Mouse (Mus musculus) midbrain, embryonic 16.5 days (tissue): ENCODE data around the gene Ccdc33. TPM values are rescaled to one million over a fixed set of nuclear protein-coding genes. Genes with fewer than 3 reads are reported as not detected.
A peak's percentile ranks its signal among the peaks of the same experiment; 100 is the strongest.

ENCODE experiments used
- ATAC-seq: fragments of 200-750 bp; cut with Nextera tagmentation; 2 replicates; pipeline ENCODE4 v1.8.0; 2017; ENCODE audit warnings: moderate TSS enrichment
- H3K27ac ChIP-seq: fragments of 300-500 bp; sonication (generic); 2 replicates; pipeline ENCODE4 v1.5.1; 2014; ENCODE audit warnings: mild to moderate bottlenecking, low read length, mixed read lengths
- H3K27me3 ChIP-seq: fragments of 300-500 bp; sonication (generic); 2 replicates; pipeline ENCODE4 v1.6.1; 2014; ENCODE audit warnings: low read depth, low read length, mixed read lengths; ENCODE audit not compliant: control insufficient read depth, insufficient read depth
- H3K36me3 ChIP-seq: fragments of 300-500 bp; sonication (generic); 2 replicates; pipeline ENCODE4 v1.6.1; 2014; ENCODE audit warnings: mild to moderate bottlenecking, low read length, moderate library complexity, mixed read lengths; ENCODE audit not compliant: control insufficient read depth, insufficient read depth
- H3K4me1 ChIP-seq: fragments of 300-500 bp; sonication (generic); 2 replicates; pipeline ENCODE4 v1.6.1; 2014; ENCODE audit warnings: mild to moderate bottlenecking, low read length, mixed read lengths; ENCODE audit not compliant: control insufficient read depth, insufficient read depth
- H3K4me2 ChIP-seq: fragments of 300-500 bp; sonication (generic); 2 replicates; pipeline ENCODE4 v1.6.1; 2014; ENCODE audit warnings: mild to moderate bottlenecking, low read length, mixed read lengths
- H3K4me3 ChIP-seq: fragments of 300-500 bp; sonication (generic); 2 replicates; pipeline ENCODE4 v1.5.1; 2014; ENCODE audit warnings: low read depth, mild to moderate bottlenecking, low read length, moderate library complexity, mixed read lengths
- H3K9ac ChIP-seq: fragments of 300-500 bp; sonication (generic); 2 replicates; pipeline ENCODE4 v1.6.1; 2014; ENCODE audit warnings: low read depth, low read length, mixed read lengths
- H3K9me3 ChIP-seq: fragments of 300-500 bp; sonication (generic); replicated peaks from 2 replicates; pipeline ENCODE4 v1.6.1; 2014; ENCODE audit warnings: mild to moderate bottlenecking, low read length, mixed read lengths; ENCODE audit not compliant: control insufficient read depth, poor library complexity, severe bottlenecking
- WGBS: fragments of 180-500 bp; shearing (Covaris S2); extraction: QIAGEN DNeasy Blood & Tissue Kit; methylation state at CpG from one replicate; pipeline ENCODE4 v1.1.7; 2014; 5-methylcytosine and 5-hydroxymethylcytosine counted together
- polyA plus RNA-seq: library from polyadenylated mRNA; unstranded; fragments of >200 nt; fragmentation: Nextera tagmentation; extraction: Ambion mirVana; gene quantifications from 2 replicates; pipeline ENCODE4 v1.2.1, GENCODE M21; 2015

Ccdc33 gene
- polyA plus RNA-seq, 1 experiment from 2014 or later = 0.90 TPM

- Histone ChIP-seq H3K27ac (0 out of 2 replicates have a peak overlapping the region, but pooled peaks have one; percentile 35), H3K27me3 (peaks cover 7% of the 10 kb centered on the region), H3K9me3 (no peaks in the 10 kb centered on the region), H3K9ac (peak overlapping the region; percentile 52), H3K4me3 (peak overlapping the region; percentile 39), H3K4me1 (peaks cover 4% of the 10 kb centered on the region), H3K36me3 (no peaks in the 10 kb centered on the region), H3K4me2 (peak overlapping the region; percentile 75)
- peak; percentile 79 for ATAC-seq
- WGBS = under 1% methylated on average over 20 of the region's 20 CpGs
Measured at GRCm38 (mm10) chr9:57998032-57998659, 120.5 kb downstream of the Ccdc33 start.

GRCm38 (mm10) chr9:57997511-57998031 is 121.1 kb downstream of the Ccdc33 start:
- peak overlapping the region; percentile 75 for H3K4me2 ChIP-seq
- peak overlapping the region; percentile 52; the same call in 1 of the 2 replicates for H3K9ac ChIP-seq
- peak overlapping the region; percentile 39 for H3K4me3 ChIP-seq
- H3K9me3 ChIP-seq = no peaks in the 10 kb centered on the region
- H3K27me3 ChIP-seq = peaks cover 7% of the 10 kb centered on the region
- WGBS = 23% methylated on average over 13 of the region's 13 CpGs
- no peaks in the 10 kb centered on the region for H3K36me3 ChIP-seq
- no peak overlapping the region for H3K27ac ChIP-seq
- peaks cover 7% of the 10 kb centered on the region for H3K4me1 ChIP-seq
- ATAC-seq = peak; percentile 97; the same call in 1 of the 2 replicates

- no peak overlapping the region for H3K4me3 ChIP-seq
- peaks cover 7% of the 10 kb centered on the region for H3K27me3 ChIP-seq
- 30% methylated on average over 4 of the region's 4 CpGs for WGBS
- no peaks in the 10 kb centered on the region for H3K36me3 ChIP-seq
- H3K4me2 ChIP-seq = no peak overlapping the region
- no peaks in the 10 kb centered on the region for H3K9me3 ChIP-seq
- H3K9ac ChIP-seq = no peak overlapping the region
- H3K4me1 ChIP-seq = peaks cover 7% of the 10 kb centered on the region
- H3K27ac ChIP-seq = no peak overlapping the region
- ATAC-seq = no peak
Measured at GRCm38 (mm10) chr9:57995282-57995681, 123.3 kb downstream of the Ccdc33 start.

- no peak for ATAC-seq
- no peak overlapping the region for H3K4me2 ChIP-seq
- H3K36me3 ChIP-seq = no peaks in the 10 kb centered on the region
- peaks cover 3% of the 10 kb centered on the region; the same call in 1 of the 2 replicates for H3K27me3 ChIP-seq
- no peak overlapping the region for H3K9ac ChIP-seq
- H3K27ac ChIP-seq = no peak overlapping the region
- WGBS = 51% methylated on average over 8 of the region's 8 CpGs
- H3K4me1 ChIP-seq = peaks cover 5% of the 10 kb centered on the region
- no peaks in the 10 kb centered on the region for H3K9me3 ChIP-seq
- no peak overlapping the region for H3K4me3 ChIP-seq
Measured at GRCm38 (mm10) chr9:57992781-57993591, 125.6 kb downstream of the Ccdc33 start.

GRCm38 (mm10) chr9:57992060-57992459 is 126.6 kb downstream of the Ccdc33 start:
- H3K4me1 ChIP-seq = peaks cover 3% of the 10 kb centered on the region; the same call in 1 of the 2 replicates
- H3K9ac ChIP-seq = no peak overlapping the region
- whole genome bisulfite sequencing = 79% methylated on average over 3 of the region's 3 CpGs
- no peak overlapping the region for H3K27ac ChIP-seq
- H3K27me3 ChIP-seq = peaks cover 3% of the 10 kb centered on the region; the same call in 1 of the 2 replicates
- ATAC-seq = no peak
- H3K4me2 ChIP-seq = no peak overlapping the region
- H3K36me3 ChIP-seq = no peaks in the 10 kb centered on the region
- no peak overlapping the region for H3K4me3 ChIP-seq
- no peaks in the 10 kb centered on the region for H3K9me3 ChIP-seq

- Histone ChIP-seq H3K4me3 (no peak overlapping the region), H3K4me2 (no peak overlapping the region), H3K27me3 (no peaks in the 10 kb centered on the region), H3K36me3 (no peaks in the 10 kb centered on the region), H3K9me3 (no peaks in the 10 kb centered on the region), H3K27ac (no peak overlapping the region), H3K4me1 (peaks cover 3% of the 10 kb centered on the region; the same call in 1 of the 2 replicates), H3K9ac (no peak overlapping the region)
- ATAC-seq = no peak
- WGBS = 42% methylated on average over 10 of the region's 10 CpGs
Measured at GRCm38 (mm10) chr9:57990438-57991110, 128.0 kb downstream of the Ccdc33 start.

GRCm38 (mm10) chr9:57989309-57989708 is 129.3 kb downstream of the Ccdc33 start:
- H3K4me1 ChIP-seq = peaks cover 3% of the 10 kb centered on the region; the same call in 1 of the 2 replicates
- no peak for ATAC-seq
- no peaks in the 10 kb centered on the region for H3K9me3 ChIP-seq
- H3K36me3 ChIP-seq = no peaks in the 10 kb centered on the region
- no peaks in the 10 kb centered on the region for H3K27me3 ChIP-seq
- no peak overlapping the region for H3K27ac ChIP-seq
- WGBS = 87% methylated on average over 6 of the region's 6 CpGs
- no peak overlapping the region for H3K4me2 ChIP-seq
- no peak overlapping the region for H3K9ac ChIP-seq
- no peak overlapping the region for H3K4me3 ChIP-seq

- no peaks in the 10 kb centered on the region for H3K9me3 ChIP-seq
- H3K27ac ChIP-seq = no peak overlapping the region
- no peak overlapping the region for H3K9ac ChIP-seq
- no peak overlapping the region for H3K4me3 ChIP-seq
- H3K4me2 ChIP-seq = no peak overlapping the region
- WGBS = 98% methylated on average over 2 of the region's 2 CpGs
- H3K27me3 ChIP-seq = no peaks in the 10 kb centered on the region
- ATAC-seq = no peak
- H3K4me1 ChIP-seq = peaks cover 2% of the 10 kb centered on the region; the same call in 1 of the 2 replicates
- no peaks in the 10 kb centered on the region for H3K36me3 ChIP-seq
Measured at GRCm38 (mm10) chr9:57988098-57988497, 130.5 kb downstream of the Ccdc33 start.
